Mouse (Mus musculus) lung, embryonic 15.5 days (tissue): ENCODE measurements around the gene Szt2. TPM values are rescaled to one million over a fixed set of nuclear protein-coding genes. Genes with fewer than 3 reads are reported as not detected.

Experiments used
- ATAC-seq: fragments of 200-750 bp; cut with Nextera tagmentation; 2 replicates; pipeline ENCODE4 v1.8.0; 2017; ENCODE audit warnings: moderate number of reproducible peaks, borderline replicate concordance; ENCODE audit not compliant: low FRiP score, low TSS enrichment; ENCODE audit errors: extremely low read depth
- H3K27ac ChIP-seq: fragments of 300-500 bp; sonication (generic); 2 replicates; pipeline ENCODE4 v1.5.1; 2015; ENCODE audit warnings: moderate library complexity, mild to moderate bottlenecking, inconsistent platforms
- H3K27me3 ChIP-seq: fragments of 300-500 bp; sonication (generic); 2 replicates; pipeline ENCODE4 v1.6.1; 2015; ENCODE audit warnings: inconsistent platforms
- H3K36me3 ChIP-seq: fragments of 300-500 bp; sonication (generic); 2 replicates; pipeline ENCODE4 v1.6.1; 2015; ENCODE audit warnings: inconsistent platforms
- H3K4me1 ChIP-seq: fragments of 300-500 bp; sonication (generic); 2 replicates; pipeline ENCODE4 v1.6.1; 2015; ENCODE audit warnings: inconsistent platforms
- H3K4me2 ChIP-seq: fragments of 300-500 bp; sonication (generic); 2 replicates; pipeline ENCODE4 v1.6.1; 2015; ENCODE audit warnings: inconsistent platforms, mild to moderate bottlenecking, moderate library complexity
- H3K4me3 ChIP-seq: fragments of 300-500 bp; sonication (generic); 2 replicates; pipeline ENCODE4 v1.5.1; 2015; ENCODE audit warnings: mild to moderate bottlenecking, inconsistent platforms
- H3K9ac ChIP-seq: fragments of 300-500 bp; sonication (generic); 2 replicates; pipeline ENCODE4 v1.6.1; 2015; ENCODE audit warnings: inconsistent platforms
- H3K9me3 ChIP-seq: fragments of 300-500 bp; sonication (generic); 2 replicates; pipeline ENCODE4 v1.6.1; 2016; ENCODE audit warnings: inconsistent platforms
- WGBS: fragments of 180-500 bp; shearing (Covaris S2); methylation state at CpG from one replicate; pipeline ENCODE4 v1.1.7; 2015; 5-methylcytosine and 5-hydroxymethylcytosine counted together
- polyA plus RNA-seq: library from polyadenylated mRNA; unstranded; fragments of >200 nt; fragmentation: Nextera tagmentation; extraction: Ambion mirVana; gene quantifications from 2 replicates; pipeline ENCODE4 v1.2.1, GENCODE M21; 2015

The Szt2 gene
- 6.6 and 7.0 TPM in 2 replicates for polyA plus RNA-seq

DNA sequence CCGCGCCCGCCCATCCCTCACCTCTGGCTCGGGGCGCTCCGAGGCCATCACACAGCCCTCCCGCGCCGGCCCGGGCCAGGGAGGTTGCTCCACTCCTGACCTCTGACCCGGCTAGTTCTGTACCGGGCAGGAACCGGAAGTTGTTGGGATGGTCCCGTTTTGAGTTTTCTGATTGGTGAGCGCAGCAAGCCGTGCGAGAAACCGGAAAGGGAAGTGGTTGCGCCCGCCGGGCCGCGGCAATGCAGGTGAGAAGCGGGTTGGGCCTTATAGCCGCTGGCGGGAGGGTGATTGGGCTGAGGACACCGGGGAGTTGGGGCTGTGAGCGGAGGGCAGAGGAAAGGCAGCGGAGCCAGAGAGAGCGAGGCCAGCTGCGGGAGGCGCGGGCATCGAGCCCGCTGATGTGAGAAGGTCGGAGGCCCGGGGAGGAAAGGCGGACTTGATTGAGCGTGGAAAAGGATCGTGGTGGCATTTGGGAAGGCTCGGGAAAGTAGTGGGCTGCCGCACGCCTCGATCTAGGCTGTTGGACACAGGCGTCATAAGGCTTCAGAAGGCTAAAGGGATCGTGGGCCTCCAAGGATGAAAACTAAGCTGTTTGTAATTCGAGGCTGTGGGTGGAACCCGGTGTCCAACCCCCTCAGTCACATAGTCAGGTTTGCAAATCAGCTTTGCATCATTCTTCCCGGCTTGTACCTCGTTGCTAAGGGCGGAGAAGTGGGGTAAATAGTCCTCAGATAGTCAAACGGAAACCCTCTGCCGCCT is at the start of gene Szt2, which contains the start of gene Med8:
Szt2 (minus strand) TSS at position 132 of the 759 bp plus-strand sequence.
Med8 (plus strand) TSS at position 196 of the 759 bp plus-strand sequence.
- Histone ChIP-seq H3K27ac (peak within 1 kb of the TSS; percentile 60; the same call in 1 of the 2 replicates), H3K4me3 (peak within 1 kb of the TSS; percentile 98), H3K9ac (peak within 1 kb of the TSS; percentile 93), H3K9me3 (no peaks in the 10 kb centered on the region), H3K27me3 (no peaks in the 10 kb centered on the region), H3K4me1 (peaks cover 17% of the 10 kb centered on the region), H3K36me3 (peaks cover 29% of the 10 kb centered on the region), H3K4me2 (peak within 1 kb of the TSS; percentile 72)
- ATAC-seq: peak; percentile 95
- WGBS: under 1% methylated on average over 53 of the region's 53 CpGs

GRCm38 (mm10) chr4:118457345-118457975 is 48.4 kb upstream of the Szt2 start, which contains the start of gene Mpl:
Gene Mpl, minus strand, starts transcription at chr4:118457513.
- H3K4me1 ChIP-seq: no peaks in the 10 kb centered on the region
- no peaks in the 10 kb centered on the region for H3K9me3 ChIP-seq
- no peak; the same call in 1 of the 2 replicates for ATAC-seq
- no peak within 1 kb of the TSS for H3K4me2 ChIP-seq
- no peaks in the 10 kb centered on the region for H3K36me3 ChIP-seq
- no peak within 1 kb of the TSS for H3K4me3 ChIP-seq
- H3K27me3 ChIP-seq: no peaks in the 10 kb centered on the region
- 56% methylated on average over 8 of the region's 9 CpGs for WGBS
- no peak within 1 kb of the TSS for H3K9ac ChIP-seq
- no peak within 1 kb of the TSS for H3K27ac ChIP-seq

- ATAC-seq: no peak
- 23% methylated on average over 24 of the region's 24 CpGs for WGBS
- Histone ChIP-seq H3K4me3 (peak overlapping the region; percentile 38), H3K9me3 (no peaks in the 10 kb centered on the region), H3K36me3 (no peaks in the 10 kb centered on the region), H3K9ac (peak overlapping the region; percentile 32; the same call in 1 of the 2 replicates), H3K4me1 (peaks cover 16% of the 10 kb centered on the region), H3K27ac (no peak overlapping the region), H3K27me3 (0 out of 2 replicates have a peak, but pooled peaks cover 3% of the 10 kb centered on the region), H3K4me2 (peak overlapping the region; percentile 74)
Measured at GRCm38 (mm10) chr4:118446415-118447153, 37.5 kb upstream of the Szt2 start.

DNA sequence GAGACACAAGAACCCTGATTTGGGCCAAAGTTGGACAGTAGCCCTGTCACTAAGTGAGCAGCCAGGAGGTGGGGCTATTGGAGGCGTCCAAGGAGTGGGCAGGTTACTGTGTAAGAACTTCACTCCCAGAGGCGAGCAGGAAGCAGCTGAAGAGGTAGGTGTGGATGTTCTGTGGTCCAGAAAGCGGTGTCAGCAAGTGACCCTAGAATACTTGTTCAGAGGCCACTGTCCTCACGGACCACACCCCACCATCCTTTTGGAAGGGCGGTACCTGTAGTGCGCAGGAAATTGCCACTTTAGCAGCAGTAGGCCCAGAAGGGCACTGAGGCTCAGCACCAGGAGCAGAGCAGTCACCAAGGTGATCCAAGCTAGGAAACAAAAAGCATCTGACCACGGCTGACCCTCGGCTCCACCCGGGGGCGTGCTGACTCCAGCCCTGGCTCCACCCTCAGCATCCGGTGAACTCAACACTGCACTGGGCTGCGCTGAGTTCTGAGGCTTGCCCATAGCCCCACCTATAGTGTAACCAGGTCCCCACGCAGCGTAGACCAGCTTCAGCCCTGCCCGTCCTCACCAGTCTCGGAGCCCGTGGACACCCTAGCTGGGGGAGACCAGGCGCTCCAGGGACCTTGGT is 36.8 kb upstream of the Szt2 start:
- peak; percentile 58; the same call in 1 of the 2 replicates for ATAC-seq
- WGBS: 19% methylated on average over 18 of the region's 18 CpGs
- peak overlapping the region; percentile 32; the same call in 1 of the 2 replicates for H3K9ac ChIP-seq

GRCm38 (mm10) chr4:118445088-118445487 is 36.0 kb upstream of the Szt2 start:
- H3K9me3 ChIP-seq: no peaks in the 10 kb centered on the region
- no peak overlapping the region for H3K9ac ChIP-seq
- peaks cover 16% of the 10 kb centered on the region for H3K4me1 ChIP-seq
- 0 out of 2 replicates have a peak, but pooled peaks cover 3% of the 10 kb centered on the region for H3K27me3 ChIP-seq
- no peak for ATAC-seq
- 83% methylated on average over 10 of the region's 10 CpGs for WGBS
- H3K4me2 ChIP-seq: no peak overlapping the region
- no peak overlapping the region for H3K4me3 ChIP-seq
- H3K27ac ChIP-seq: no peak overlapping the region
- no peaks in the 10 kb centered on the region for H3K36me3 ChIP-seq

More for the DNA sequence above, 36.8 kb upstream of the Szt2 start:
- Histone ChIP-seq H3K9me3 (no peaks in the 10 kb centered on the region), H3K27ac (no peak overlapping the region), H3K27me3 (0 out of 2 replicates have a peak, but pooled peaks cover 3% of the 10 kb centered on the region), H3K36me3 (no peaks in the 10 kb centered on the region), H3K4me2 (peak overlapping the region; percentile 74), H3K4me3 (peak overlapping the region; percentile 38), H3K4me1 (peaks cover 16% of the 10 kb centered on the region)

GRCm38 (mm10) chr4:118437829-118438253 is 28.8 kb upstream of the Szt2 start:
- 5% methylated on average over 12 of the region's 12 CpGs for WGBS
- H3K27me3 ChIP-seq: no peaks in the 10 kb centered on the region
- peak overlapping the region; percentile 96 for H3K4me2 ChIP-seq
- peaks cover 40% of the 10 kb centered on the region for H3K4me1 ChIP-seq
- peak; percentile 25; the same call in 1 of the 2 replicates for ATAC-seq
- H3K9ac ChIP-seq: peak overlapping the region; percentile 90
- H3K27ac ChIP-seq: peak overlapping the region; percentile 91
- H3K4me3 ChIP-seq: peak overlapping the region; percentile 81
- peaks cover 27% of the 10 kb centered on the region for H3K36me3 ChIP-seq
- no peaks in the 10 kb centered on the region for H3K9me3 ChIP-seq

DNA sequence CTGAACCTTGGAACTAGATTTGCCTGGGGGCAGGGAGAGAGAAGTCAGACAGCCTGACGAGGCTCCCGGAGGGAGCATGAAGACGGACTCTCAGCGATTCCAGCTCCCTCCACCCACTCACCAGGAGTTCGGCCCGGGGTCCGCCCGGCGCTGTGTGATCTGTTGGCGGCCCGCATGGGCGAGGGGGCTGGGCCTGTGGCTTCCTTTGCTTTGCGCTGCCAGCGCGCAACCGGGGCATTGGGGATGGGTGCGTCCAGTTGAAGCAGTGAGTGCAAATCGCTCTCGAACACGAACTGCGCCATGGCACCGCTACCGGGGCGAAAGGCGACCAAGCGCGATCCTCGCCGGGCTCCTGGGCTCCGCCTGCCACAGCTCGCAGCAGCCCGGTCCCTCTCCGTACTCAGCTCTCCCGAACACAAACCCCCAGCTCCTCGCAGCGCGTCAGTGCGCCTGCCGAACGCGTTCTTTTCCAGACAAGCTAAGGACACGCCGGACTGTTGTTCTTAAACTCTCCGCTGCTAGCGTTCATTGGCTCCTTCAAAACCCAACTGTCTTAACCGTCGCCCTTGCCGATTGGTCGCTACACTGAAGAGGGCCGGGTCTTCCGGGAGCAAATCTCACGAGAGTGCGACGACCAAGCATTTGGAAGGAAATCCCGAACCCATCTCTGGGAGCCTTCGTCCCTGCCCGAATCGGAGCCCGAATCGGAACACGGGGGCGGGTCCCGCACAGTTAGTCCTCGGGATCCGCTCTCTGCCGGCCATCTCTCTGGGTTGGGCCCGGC is 27.9 kb upstream of the Szt2 start, which contains the start of gene Cdc20:
Cdc20 (minus strand) TSS at position 533 of the 784 bp plus-strand sequence.
- Histone ChIP-seq H3K4me1 (peaks cover 40% of the 10 kb centered on the region), H3K9me3 (no peaks in the 10 kb centered on the region), H3K9ac (peak within 1 kb of the TSS; percentile 90), H3K36me3 (peaks cover 34% of the 10 kb centered on the region), H3K27me3 (no peaks in the 10 kb centered on the region), H3K4me3 (peak within 1 kb of the TSS; percentile 81), H3K4me2 (peak within 1 kb of the TSS; percentile 96), H3K27ac (peak within 1 kb of the TSS; percentile 91)
- ATAC-seq: peak; percentile 97
- under 1% methylated on average over 67 of the region's 67 CpGs for WGBS

- Histone ChIP-seq H3K4me3 (no peak overlapping the region), H3K36me3 (peaks cover 49% of the 10 kb centered on the region), H3K27me3 (no peaks in the 10 kb centered on the region), H3K4me1 (peaks cover 58% of the 10 kb centered on the region), H3K27ac (no peak overlapping the region), H3K9ac (no peak overlapping the region), H3K9me3 (no peaks in the 10 kb centered on the region), H3K4me2 (no peak overlapping the region)
- WGBS: 62% methylated on average over 8 of the region's 8 CpGs
- no peak for ATAC-seq
Measured at GRCm38 (mm10) chr4:118432332-118432731, 23.3 kb upstream of the Szt2 start.

DNA sequence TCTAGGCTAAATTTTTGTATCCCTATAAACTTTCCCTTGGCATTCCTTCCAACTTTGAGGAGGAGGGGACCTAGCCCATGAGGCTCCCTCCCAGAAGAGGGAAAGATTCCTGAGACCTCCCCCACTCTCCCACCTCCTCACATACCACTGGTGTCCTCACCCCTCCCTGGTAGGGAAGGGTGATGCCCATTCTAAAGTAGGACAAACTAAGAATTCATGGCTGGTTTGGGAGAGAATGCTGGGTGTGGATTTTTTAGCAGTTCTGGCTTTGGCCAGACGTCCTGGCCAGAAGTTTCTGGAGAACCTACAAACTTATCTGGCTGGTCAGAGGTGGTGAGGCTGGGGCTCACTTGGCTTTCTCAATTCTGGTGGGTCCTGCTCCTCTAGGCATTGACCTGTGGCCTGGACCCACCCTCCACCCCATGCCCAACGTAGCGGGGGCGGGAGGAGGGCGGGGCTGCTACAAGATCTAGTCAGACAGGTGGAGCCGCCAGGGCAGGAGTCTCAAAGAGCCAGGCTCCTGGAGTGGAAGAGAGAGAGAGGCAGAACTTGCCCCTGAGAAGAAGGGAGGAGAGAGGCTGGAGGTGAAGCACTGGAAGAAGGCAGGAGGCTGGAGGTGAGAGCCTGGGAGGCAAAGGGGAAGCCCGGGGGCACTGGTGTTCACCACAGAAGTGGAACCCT is 20.3 kb upstream of the Szt2 start:
- 29% methylated on average over 7 of the region's 7 CpGs for whole genome bisulfite sequencing
- Histone ChIP-seq H3K4me2 (peak overlapping the region; percentile 82), H3K9ac (peak overlapping the region; percentile 20; the same call in 1 of the 2 replicates)

More for the DNA sequence above, 20.3 kb upstream of the Szt2 start:
- Histone ChIP-seq H3K27ac (peak overlapping the region; percentile 85), H3K36me3 (peaks cover 37% of the 10 kb centered on the region), H3K4me1 (peaks cover 39% of the 10 kb centered on the region), H3K9me3 (no peaks in the 10 kb centered on the region), H3K27me3 (no peaks in the 10 kb centered on the region), H3K4me3 (peak overlapping the region; percentile 59)
- ATAC-seq: no peak
